Mouse (Mus musculus) adrenal gland, postnatal 25 days (tissue): ENCODE measurements at regions not wholly inside any gene's neighbourhood (a gene's known extent, or its start where the extent isn't known, plus 50 kb on each side); places are given as distances from the start of the nearest gene placed in this dataset.
A peak's percentile ranks its signal among the peaks of the same experiment; 100 is the strongest.

ENCODE experiments used
- DNase-seq: peaks from one replicate; pipeline ENCODE4 v3.0.0; 2021; ENCODE audit warnings: mixed read lengths

DNA sequence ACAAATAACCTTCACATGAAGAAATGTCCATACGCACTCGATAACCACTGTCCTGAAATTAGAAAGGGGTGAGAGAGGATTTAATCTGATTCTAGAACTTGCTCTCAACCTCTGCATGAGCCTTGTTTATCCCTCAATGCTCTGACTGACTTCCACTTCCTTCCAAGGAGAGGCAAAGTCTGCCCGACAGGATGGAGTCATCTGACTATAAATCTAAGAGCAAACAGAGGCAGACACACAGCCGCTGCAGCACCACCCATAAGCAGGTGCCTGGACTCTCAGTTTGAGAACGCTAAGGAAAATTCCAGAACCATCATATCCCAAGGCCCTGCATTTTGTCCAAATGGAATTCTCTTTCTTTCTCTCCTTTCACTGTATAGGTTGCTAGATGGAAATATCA is 247.7 kb upstream of the 1700056E22Rik start:
- DNase-seq, result no peak

DNA sequence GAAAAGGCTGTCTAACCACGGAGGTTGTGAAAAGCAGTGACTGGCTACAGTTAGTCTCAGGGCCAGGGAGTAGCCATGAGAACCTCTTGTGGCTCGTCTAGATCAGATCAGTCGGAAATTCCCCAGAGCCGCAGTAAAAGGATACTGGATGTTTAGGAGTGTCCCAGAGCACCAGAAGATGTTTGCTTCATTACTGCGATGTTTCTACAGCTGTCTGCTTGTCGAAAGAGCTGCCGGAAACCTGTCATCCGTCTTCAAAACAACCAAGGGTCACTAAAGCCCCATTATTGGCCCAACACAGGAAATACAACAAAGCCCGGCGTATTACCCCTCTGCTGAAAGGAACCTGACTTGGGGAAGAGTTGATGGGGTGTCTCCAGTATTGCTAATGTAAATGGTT is 245.2 kb upstream of the 1700056E22Rik start:
- DNase-seq, result no peak

DNA sequence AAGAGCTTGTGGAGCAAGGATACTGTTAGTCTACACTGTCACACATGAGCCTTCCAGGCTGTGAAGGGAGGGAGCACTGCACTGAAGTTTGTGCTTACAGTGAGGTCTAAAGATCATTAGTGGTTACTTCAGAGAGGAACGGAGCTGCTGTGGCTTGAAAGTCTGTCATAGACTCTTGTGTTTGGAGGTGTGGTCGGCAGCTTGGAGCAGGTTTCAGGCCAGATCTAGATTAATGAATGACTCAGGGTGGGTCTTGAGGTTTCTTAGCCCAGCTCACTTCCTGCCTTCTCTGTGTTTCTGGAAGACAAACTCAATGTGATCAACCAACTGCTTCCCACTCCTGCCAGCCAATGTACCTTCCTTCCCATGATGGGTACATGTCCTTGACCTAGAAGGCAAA is 242.9 kb upstream of the 1700056E22Rik start:
- DNase-seq, result no peak

DNA sequence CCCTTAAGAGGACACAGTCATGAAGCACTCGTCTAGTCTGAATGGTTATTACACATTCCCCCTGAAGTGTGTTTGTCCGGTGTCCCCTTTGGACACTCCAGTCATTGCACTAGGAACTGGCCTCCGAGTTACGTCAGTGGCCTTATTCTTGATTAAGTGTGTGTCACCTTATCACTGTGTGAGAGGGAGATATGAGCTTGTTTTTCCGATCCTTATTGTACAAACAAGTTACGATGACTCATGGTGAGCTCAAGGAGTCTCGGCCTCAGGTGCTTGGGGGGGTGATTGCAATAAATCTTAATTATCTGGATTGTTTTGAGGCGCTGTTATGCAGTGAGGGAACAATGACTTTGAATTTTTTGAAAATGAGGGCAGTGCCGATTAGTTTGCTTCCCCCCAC is 241.8 kb upstream of the 1700056E22Rik start:
- DNase-seq, result no peak

DNA sequence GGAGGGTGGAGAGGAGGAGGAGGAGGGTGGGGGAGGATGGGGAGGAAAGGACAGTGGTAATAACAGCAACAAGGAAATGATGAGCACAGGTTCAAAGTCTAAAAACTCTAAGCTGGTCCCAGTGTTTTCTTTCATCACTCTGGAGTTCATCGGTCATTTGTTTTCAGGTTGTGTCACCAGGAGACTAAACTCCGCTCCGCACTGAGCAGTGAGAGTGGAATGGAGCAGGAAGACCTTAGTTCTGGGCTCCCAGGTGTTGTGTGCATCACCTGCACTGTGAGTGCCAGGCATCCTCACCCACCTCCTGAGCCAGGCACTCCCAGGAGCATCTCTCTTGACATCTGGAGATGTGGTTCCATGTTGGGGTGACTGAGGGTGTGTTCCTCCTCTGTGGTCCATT is 241.3 kb upstream of the 1700056E22Rik start:
- DNase-seq, result no peak

DNA sequence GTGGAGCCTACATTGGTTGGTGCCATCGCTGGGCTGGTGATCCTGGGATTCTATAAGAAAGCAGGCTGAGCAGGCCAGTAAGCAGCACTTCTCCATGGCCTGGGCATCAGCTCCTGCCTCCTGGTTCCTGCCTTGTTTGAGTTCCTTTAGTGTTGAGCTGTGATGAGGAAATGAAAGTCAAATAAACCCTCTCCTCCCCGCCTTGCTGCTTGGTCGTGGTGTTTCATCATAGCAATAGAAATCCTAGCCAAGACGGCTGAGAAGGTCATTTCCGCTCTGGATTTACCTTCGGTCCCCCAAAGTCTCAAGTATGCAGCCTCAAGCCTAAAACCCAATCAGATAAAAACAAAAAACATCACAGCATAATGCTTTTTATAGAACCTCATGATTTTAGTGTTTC is 240.6 kb upstream of the 1700056E22Rik start:
- DNase-seq, result no peak

DNA sequence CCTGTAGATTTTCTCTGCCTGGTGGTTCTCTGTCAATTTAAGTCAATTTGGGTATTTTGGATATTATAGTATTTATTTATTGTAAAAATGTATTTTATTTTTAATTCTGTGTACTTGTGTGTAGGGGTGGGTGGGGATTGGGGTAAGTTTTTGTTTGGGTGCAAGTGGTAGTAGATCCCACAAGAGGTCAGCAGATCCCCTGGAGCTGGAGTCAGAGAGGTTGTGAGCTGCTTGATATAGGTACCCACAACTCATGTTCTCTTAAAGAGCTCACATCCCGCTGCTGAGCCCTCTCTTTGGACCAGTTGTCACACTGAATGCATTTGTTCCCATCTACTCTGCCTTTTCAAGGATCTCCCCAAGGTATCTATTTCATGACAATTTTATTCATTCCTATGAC is 239.6 kb upstream of the 1700056E22Rik start:
- no peak for DNase-seq

DNA sequence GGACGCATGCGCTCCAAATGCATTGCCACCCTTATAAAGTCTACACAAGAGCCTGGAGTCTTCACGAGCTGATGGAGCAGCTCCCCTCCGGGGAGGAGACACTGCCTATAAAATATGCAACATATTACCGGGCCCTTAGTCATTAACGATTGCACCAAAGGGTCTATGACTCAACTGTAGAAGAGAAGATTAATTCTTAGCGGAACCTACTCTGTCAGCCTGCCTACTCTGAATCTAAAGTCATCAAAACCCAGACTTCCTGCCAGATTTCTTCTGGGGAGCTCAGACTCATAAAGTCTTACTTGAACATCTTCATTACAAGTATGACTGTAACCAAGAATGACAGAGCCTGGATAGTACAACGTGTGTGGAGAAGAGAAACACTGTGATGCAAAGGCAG is 237.2 kb upstream of the 1700056E22Rik start:
- no peak for DNase-seq

DNA sequence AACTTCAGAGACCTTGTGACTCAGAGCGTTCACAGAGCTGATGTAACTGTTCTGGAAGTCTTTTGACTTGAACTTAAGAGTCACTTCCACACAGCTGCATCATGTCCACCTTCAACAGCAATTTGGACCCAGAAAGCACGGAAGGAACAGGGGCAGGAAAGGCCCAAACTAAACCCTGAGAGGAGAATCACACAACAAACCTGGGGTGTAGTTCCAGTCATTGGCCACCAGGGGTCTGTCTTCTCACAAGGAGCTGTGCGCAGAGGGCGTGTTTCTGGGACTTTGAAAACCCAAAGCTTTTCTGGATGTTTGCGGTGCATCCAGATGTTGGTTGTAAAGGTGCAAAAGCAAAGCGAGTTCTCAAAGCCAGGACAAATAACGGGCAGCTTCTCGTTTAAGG is 231.9 kb upstream of the 1700056E22Rik start:
- DNase-seq, result peak; percentile 40

DNA sequence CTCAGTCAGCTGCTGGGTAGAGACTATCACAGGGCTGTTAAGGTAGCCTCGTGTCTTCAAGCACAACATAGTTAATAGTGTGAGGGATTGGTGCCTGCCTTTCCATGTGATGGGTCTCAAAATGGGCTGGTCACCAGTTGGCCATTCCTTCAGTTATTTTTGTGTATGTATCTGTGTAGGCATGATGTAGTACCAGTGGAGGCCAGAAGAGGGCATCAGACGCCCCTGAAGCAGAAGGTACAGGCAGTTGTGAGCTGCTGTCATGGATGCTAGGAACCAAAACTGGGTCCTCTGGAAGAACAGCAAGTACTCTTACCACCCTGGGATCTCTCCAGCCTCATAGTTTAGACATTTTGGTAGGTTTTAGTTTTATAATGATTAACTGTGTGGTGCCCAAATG is 228.9 kb upstream of the 1700056E22Rik start:
- no peak for DNase-seq

DNA sequence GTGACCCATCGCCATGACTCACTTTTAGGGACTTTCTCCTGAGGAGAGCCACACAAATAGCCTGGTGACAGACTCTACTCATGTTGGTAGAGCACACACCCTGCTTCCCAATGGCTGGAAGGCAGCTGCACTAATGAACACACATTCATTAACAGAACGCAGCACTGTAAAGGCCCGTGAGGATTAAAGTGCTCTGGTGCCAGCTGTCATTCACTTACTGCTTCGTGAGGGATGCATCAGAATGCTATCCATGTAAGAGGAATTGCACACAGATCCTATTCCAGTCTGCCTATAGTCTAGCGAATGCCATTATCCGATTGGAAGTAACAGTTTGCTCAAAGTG is 227.3 kb upstream of the 1700056E22Rik start:
- DNase-seq, result no peak

DNA sequence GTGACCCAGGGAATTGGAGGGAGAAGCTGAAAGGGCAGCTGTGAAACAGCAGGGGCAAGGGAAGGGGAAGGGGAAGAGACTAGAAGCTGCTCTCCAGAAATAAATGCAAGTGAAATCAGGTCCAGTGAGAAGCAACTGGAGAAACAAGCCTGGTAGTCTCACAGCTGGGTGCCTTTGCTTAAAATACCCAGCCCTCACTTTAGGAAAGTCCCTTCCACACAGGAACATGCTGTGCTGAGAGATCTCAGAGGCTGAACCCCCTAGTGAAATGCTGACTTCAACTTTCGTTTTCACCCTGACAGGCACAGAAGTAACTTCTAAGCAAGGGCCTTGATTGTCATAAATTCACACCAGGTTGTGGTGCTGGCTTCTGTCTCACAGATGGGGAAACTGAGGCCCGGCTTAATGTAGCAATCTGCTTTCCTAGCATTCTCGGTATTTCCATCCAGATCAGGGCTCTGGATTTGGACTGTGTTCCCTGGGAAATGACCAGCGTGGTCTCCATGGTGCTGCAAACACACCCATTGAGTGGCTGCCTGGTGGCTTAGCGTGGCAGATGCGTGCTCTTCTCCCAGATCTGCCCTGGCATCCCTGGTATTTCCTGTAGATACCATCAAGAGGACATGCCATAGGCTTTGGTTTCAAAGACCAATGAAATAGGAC is 226.8 kb upstream of the 1700056E22Rik start:
- DNase-seq, result no peak

DNA sequence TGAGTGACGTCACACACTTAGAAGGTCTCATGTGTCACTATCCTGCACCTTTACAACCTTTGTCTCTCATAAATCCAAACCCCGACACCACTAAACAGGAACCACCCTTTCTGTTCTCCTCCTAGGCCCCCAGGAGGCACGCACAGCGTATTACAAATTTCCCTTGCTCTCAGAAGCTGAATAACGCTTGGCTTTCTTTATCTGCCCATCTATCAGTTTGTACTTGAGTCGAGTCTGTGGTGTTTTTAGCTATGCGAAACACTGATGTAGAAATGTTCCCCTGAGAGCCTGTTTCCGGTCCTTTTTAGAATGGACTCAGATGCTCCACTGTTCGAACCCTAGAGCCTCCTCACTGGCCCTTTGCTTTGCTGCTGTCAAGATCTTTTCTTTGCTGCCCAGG is 225.8 kb upstream of the 1700056E22Rik start:
- DNase-seq, result no peak

DNA sequence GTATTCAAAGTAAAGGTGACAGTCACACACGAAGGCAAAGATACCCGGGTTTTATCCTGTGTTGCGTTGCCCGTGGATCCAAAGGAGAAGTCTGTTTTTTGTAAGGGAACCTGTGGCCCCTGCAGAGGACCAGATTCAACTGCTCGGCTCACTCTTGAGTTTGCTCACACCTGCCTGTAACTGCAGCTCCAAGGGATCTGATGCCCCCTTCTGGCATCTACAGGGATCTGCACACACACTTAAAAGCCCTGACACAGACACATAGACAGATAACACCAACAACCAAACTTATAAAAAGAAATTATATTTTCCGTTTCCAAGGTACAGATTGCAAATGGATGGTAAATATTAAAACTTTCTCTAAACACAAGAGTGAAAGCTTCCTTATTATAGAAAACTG is 223.3 kb upstream of the 1700056E22Rik start:
- DNase-seq, result no peak

DNA sequence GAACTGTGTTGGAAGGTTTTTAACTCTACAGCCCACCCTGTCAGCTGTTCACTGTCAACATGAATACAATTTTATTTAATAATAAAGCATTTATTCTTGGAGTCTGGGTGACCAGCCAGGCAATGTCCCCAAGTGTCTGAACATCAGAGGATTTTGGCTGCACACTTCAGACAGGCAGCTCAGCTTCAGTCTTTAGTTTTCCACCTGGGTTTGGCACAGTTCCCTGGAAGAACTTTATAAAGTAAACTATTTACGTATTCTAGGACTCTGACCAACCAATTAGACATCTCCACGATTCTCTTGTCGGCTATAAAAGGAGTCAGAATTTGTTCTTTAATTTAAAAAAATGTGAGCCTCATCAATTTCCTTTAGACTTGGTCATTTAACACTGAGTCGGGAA is 220.8 kb upstream of the 1700056E22Rik start:
- DNase-seq, result no peak

DNA sequence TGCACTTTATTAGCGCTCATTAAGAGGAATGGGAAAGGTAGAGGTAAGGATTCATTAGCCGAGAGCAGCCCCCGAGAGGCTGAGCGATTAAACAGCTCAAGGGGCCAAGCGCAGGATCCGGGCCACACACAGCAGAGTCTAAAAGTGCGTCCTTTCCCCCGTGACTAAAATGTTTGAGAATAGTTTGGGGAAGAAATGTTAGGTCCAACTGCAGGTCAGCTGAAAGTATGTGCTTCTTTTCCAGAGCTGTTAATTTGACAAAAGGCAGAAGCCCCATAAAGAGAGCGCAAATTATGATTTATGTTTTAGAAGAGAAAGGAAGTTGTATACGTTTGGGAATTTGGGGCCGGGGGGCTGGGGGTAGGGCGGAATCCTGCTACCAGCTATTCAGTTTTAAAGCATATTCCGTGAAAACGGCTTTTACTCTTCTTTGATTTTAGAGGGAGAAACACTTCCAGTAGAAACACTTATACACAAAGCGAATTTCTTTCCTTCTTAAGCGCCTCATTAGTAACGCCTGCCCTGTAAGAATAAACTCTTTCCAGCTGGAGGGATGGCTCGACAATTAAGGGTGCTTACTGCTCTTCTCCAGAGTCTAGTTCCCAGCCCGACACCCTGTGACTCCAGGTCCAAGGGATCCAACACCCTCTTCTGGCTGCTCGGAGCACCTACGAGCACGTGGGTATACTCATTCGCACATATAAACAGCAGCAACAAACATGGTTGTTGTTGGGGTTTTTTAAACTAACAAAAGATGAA is 210.8 kb upstream of the 1700056E22Rik start:
- DNase-seq, result no peak

DNA sequence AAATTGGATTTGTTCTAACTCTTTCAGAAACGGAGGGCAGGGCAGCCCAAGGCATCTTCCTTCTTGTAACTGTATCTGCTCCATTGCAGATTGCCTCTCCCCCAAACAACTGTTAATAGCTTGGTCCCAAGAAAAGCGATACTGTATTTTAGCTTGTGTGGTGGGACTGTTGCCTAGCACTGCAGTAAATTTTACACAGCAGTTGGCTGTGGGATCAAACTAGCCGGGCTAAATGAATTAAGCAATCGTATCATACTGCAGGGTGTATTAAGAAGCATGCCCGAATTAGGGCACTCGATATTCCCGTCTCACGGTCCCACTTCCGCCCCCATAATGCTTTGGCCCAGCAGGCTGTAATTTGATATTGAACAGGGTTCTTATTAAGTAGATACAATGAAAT is 210.2 kb upstream of the 1700056E22Rik start:
- DNase-seq, result no peak

DNA sequence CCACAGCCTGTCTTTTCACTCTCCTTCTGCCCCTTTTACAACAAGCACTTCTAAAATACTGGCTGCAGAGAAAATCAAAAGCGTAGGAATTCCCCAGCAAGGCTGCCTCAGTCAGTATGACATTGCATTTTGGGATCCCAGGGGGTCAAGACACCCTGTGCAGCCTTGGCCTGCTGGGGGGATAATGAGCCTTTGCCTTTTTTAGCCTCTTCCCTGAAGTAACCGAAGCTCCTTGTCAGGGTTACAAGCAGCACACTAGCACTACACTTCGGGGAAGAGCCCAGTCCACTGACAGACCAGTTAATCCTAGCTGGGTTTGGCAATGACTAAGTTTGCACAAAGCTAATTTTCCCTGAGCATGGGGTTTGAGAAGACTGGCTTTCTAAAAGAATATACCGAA is 207.7 kb upstream of the 1700056E22Rik start:
- no peak for DNase-seq

DNA sequence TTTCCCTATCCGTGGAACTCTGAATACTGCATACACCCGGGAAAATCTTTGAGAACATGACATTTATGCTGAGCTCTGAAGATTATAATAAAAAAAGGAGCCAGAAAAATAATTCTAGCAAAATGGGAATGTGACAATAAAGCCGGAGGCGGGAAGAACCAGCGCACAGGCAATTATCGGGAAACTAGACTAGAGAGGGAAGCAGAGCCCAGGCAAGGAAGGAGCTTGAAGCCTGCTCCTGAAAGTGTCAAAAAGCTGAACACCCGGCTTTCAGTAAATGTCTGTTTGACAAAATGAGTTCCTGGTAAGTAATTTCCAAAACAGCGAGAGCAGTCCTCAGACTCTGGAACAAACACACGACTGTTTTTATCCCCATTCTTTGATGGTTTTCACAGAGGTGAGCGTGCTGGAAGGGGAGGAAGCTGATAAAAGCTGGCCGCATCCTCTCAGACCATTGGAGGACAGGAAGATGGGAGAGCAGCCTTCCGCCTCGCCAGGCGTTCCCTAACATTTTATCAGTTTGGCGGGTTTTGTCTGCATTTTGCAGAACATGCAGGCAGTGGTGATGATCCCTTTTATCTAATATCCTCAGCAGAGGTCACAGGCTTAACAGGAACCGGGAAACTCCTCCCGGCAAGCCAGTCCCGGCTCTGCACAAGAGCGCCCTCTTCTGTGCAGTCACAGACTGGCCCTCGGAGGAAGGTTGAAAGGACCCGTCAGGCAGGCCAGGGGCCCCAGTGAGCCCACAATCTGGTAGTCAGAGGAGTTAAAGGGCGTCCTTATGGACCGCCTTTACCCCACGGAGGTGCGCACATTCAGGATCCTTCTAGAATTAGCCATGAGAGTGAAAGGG is 201.3 kb upstream of the 1700056E22Rik start:
- DNase-seq, result peak; percentile 77

DNA sequence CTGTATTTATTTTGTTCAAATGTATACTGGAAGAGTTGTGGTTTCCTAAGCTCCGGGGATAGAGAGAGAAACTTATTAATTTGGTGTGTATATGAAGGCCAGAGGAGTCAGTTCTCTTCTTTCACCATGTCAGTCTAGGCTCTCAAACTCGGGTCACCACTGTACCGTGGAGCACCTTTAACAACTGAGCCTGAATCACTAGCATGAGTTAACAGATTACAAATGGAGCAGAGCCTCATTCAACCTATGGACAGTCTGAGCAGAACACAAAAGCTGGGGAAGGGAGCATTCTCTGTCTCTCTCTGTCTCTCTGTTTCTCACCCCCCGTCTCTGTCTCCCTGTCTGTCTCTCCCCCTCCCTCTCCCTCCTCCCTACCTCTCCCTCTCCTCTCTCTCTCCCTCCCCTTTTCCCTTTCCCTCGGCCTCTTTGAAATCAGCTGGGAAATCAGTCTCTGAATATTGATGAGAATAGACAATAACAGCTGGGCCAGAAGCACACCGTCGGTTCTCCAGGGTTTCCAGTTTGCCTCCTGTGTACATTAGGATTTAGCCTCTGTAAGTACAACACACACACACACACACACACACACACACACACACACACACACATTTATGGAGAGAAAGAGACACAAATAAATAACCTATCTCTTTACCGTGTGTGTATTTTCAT is 200.4 kb upstream of the 1700056E22Rik start:
- no peak for DNase-seq

DNA sequence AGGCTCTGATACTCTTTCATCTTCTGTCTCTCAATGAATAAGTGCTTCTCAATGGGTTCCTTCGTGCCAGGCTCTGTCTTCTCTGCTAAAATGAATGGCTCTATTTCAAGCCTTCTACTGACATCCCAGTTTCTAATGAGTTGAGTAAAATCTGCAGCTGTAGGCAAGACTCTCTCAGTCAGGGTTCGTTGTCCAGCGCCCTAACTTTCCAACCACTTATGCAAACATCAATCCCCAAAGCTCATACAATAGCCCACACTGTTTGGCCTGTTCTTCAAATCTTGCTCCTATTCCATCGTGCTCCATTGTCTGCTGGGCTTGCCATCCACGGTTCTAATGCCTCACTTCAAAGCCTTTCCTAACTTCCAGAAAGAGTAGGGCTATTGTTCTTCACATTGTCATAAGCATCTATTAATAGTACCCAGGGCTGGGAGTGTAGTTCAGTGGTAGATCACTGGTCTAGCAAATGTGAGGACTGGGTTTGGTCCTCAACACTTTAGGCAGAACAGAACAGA is 199.7 kb upstream of the 1700056E22Rik start:
- DNase-seq, result no peak

DNA sequence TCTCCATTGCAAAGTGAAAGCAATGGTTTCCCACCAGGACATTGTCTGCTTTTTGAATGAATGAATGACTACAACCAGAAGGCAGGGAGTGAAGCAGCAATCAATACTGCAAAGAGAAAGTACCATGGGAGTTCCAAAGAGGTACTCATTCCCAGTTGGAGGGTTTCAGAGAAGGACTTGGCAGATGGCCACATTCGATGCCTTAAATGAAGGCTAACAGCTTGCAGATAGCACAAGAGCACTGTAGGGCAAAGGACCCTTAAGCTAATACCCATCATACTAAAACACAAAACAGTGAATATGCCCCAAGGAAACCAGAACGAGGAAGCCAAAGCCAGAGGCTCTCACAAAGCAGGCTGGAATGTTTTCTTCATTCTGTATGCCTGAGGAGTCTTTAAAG is 188.2 kb upstream of the 1700056E22Rik start:
- DNase-seq, result no peak

DNA sequence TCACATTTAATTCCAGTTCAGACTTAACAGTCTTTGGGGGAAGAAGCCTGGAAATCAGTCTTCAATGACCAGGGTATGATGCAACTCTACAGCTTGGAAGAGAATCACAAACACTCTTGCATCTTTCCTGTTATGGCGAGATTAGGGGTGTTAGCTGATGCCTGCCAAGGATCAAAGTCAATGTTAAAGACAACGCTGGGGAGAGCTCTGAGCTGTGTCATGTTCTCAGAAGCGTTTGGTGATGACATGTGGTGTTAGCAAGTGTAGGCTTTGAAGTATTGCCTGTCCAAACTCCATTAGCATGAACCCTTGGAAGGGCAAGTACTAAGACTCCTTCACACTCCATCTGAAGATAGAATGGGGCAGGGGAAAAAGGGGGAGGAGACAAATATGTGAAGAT is 187.7 kb upstream of the 1700056E22Rik start:
- no peak for DNase-seq
